In the genomic region with DNA sequence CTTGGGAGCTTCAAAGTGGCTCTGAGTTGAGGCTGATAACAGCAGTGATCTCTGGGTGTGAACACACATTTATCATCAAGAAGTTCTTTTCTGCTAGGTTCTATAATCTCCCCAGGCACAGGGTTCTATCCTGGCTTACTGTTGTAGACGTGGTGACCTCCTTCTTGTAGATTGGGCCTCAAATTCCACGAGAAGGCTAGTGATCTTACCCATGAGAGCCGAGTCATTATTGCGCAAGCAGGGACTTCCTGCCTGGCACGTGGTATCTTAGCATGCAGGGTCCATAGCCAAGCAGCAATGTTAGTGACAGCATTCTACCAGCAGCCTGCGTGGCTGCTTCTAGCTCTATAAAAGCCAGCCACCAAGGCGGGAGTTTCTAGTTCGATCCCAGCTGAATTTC, we compare ENCODE assay signal across 8 mouse cellular contexts. TPM values are rescaled to one million over a fixed set of nuclear protein-coding genes. Genes with fewer than 3 reads are reported as not detected.
DNase-seq lines count a peak whose midpoint lies in the region; ATAC-seq and TF ChIP-seq lines count a peak whose summit lies in the region.

No protein-coding gene starts in this region.

- H3K9me3 ChIP-seq in liver, embryonic 12.5 days (replicated peaks): no peaks in the 10 kb centered on the region; the same call in none of the 2 replicates
- H3K9me3 ChIP-seq in stomach, embryonic 14.5 days (ENCODE audit: control insufficient read depth, low read depth, low read length): peaks cover 6% of the 10 kb centered on the region; the same call in 1 of the 2 replicates

- 42% methylated on average over 8 of the region's 8 CpGs for WGBS in lung, adult 2 months
- WGBS in liver, embryonic 12.5 days (ENCODE audit: insufficient replicate concordance): 26% methylated on average over 8 of the region's 8 CpGs
- 70% methylated on average over 8 of the region's 8 CpGs for WGBS in stomach, embryonic 14.5 days

- peaks cover 82% of the 10 kb centered on the region for H3K36me3 ChIP-seq in liver, embryonic 12.5 days
- 0 out of 2 replicates have a peak, but pooled peaks cover 3% of the 10 kb centered on the region for H3K36me3 ChIP-seq in stomach, embryonic 14.5 days (ENCODE audit: control insufficient read depth, insufficient read depth, low read length)

- TF ChIP-seq CTCF in lung, adult 2 months (IDR thresholded peaks at IDR 0.05; ENCODE audit: insufficient read depth, low read length): no peak

- H3K4me1 ChIP-seq in lung, adult 2 months (ENCODE audit: control insufficient read depth, insufficient read depth, low read length): peaks cover 10% of the 10 kb centered on the region
- H3K4me1 ChIP-seq in liver, embryonic 12.5 days: peaks cover 88% of the 10 kb centered on the region
- H3K4me1 ChIP-seq in stomach, embryonic 14.5 days (ENCODE audit: control insufficient read depth, insufficient read depth, low read length): no peaks in the 10 kb centered on the region

- no peak overlapping the region for H3K4me3 ChIP-seq in lung, adult 2 months (replicated peaks; ENCODE audit: extremely low read depth, low read depth, low read length)
- no peak overlapping the region for H3K4me3 ChIP-seq in liver, embryonic 12.5 days
- H3K4me3 ChIP-seq in stomach, embryonic 14.5 days (ENCODE audit: low read depth, low read length): no peak overlapping the region

- no peaks in the 10 kb centered on the region for H3K27me3 ChIP-seq in liver, embryonic 12.5 days (replicated peaks)
- H3K27me3 ChIP-seq in stomach, embryonic 14.5 days (ENCODE audit: control insufficient read depth, insufficient read depth, low read length): no peaks in the 10 kb centered on the region

- DNase-seq in lung, adult 18-20 months: peak; percentile 58 to 67
- DNase-seq in lung, adult 2 months: no peak
- DNase-seq in cerebellum, postnatal 36 days: no peak
- no peak for DNase-seq in ovary, adult 18-20 months (ENCODE audit: low spot score)
- DNase-seq in urinary bladder, postnatal 25 days (ENCODE audit: low spot score): no peak

- peak overlapping the region; percentile 22; the same call in 1 of the 2 replicates for H3K4me2 ChIP-seq in liver, embryonic 12.5 days
- H3K4me2 ChIP-seq in stomach, embryonic 14.5 days (replicated peaks; ENCODE audit: low read depth, low read length): no peak overlapping the region

- peak; percentile 48 for ATAC-seq in erythroblast, adult 5-6 weeks (replicated peaks; ENCODE audit: low FRiP score, poor library complexity, severe bottlenecking)
- ATAC-seq in liver, embryonic 12.5 days: peak; percentile 86
- ATAC-seq in stomach, embryonic 14.5 days (ENCODE audit: insufficient number of reproducible peaks, insufficient read depth, low FRiP score, low read depth): peak; percentile 39; the same call in 1 of the 2 replicates

- no peak for TF ChIP-seq POLR2A in lung, adult 2 months (IDR thresholded peaks at IDR 0.05; ENCODE audit: borderline replicate concordance, extremely low read depth, low read depth, low read length)

- H3K9ac ChIP-seq in liver, embryonic 12.5 days: peak overlapping the region; percentile 43; the same call in 1 of the 2 replicates
- H3K9ac ChIP-seq in stomach, embryonic 14.5 days (replicated peaks; ENCODE audit: low read depth, low read length): no peak overlapping the region

- H3K27ac ChIP-seq in liver, embryonic 12.5 days: peak overlapping the region; percentile 86
- no peak overlapping the region for H3K27ac ChIP-seq in stomach, embryonic 14.5 days (ENCODE audit: low read length)

RNA-seq across cellular contexts. Expression of a gene that starts 32.0 kb away (rescaled TPM):
- 7.6 and 8.0 TPM in 2 replicates for polyA plus RNA-seq in lung, adult 2 months (2012; rRNA removed)
- 66.7 and 71.5 TPM in 2 replicates for total RNA-seq in erythroblast, adult 5-6 weeks (2015; ENCODE audit: low replicate concordance)
- 68.1 and 82.0 TPM in 2 replicates for total RNA-seq in erythroblast, adult 5-6 weeks (2017; ENCODE audit: low replicate concordance)
- 32.0 and 32.1 TPM in 2 replicates for polyA plus RNA-seq in liver, embryonic 12.5 days (2016; fragmentation: Nextera tagmentation; extraction: Ambion mirVana)
- polyA plus RNA-seq in stomach, embryonic 14.5 days (2014; fragmentation: Nextera tagmentation; extraction: Ambion mirVana): 51.4 and 52.3 TPM in 2 replicates

Comparison
In these comparisons a context has a peak if more than half of its experiments do, and no peak if none do; other contexts are left out.
1. DNase-seq: peak in lung, adult 18-20 months (2 of 2); none in lung, adult 2 months (single experiment), cerebellum, postnatal 36 days (0 of 2), ovary, adult 18-20 months (single experiment) and urinary bladder, postnatal 25 days (single experiment).
2. Peak in every context shown above with its lines, with median percentiles within 50 percentile points of each other: ATAC-seq.